Mouse (Mus musculus) ES-E14 (cell line): ENCODE results near the gene Topbp1. TPM values are rescaled to one million over a fixed set of nuclear protein-coding genes. Genes with fewer than 3 reads are reported as not detected.

ENCODE experiments used
- DNase-seq: peaks from one replicate; pipeline ENCODE4 v3.0.0-alpha.2; 2013; ENCODE audit warnings: low read depth, low spot score
- H3K27ac ChIP-seq: 2 replicates; pipeline ENCODE4 v1.5.1; 2012; ENCODE audit warnings: low read depth, mild to moderate bottlenecking, low read length, moderate library complexity, mixed read lengths; ENCODE audit not compliant: poor library complexity, insufficient read depth, severe bottlenecking
- H3K36me3 ChIP-seq: 2 replicates; pipeline ENCODE4 v1.6.1; 2012; ENCODE audit warnings: mild to moderate bottlenecking, low read length, moderate library complexity, mixed read lengths; ENCODE audit not compliant: control insufficient read depth, poor library complexity, insufficient read depth, severe bottlenecking
- H3K4me1 ChIP-seq, 2 experiments: fragments of 150-350 bp in 1 of 2; sonication (generic) in 1 of 2; 2 replicates each; pipeline ENCODE4 v1.6.1; 2012; ENCODE audit warnings: low read length in 2 of 2, mild to moderate bottlenecking in 1 of 2, mixed read lengths in 1 of 2; ENCODE audit not compliant: control insufficient read depth in 2 of 2, insufficient read depth in 2 of 2, poor library complexity in 1 of 2
- H3K4me3 ChIP-seq, 2 experiments: fragments of 150-350 bp in 1 of 2; sonication (generic) in 1 of 2; 2 replicates each; pipeline ENCODE4 v1.5.1; 2012; ENCODE audit warnings: low read length in 2 of 2, low read depth in 1 of 2, mild to moderate bottlenecking in 1 of 2, mixed read lengths in 1 of 2; ENCODE audit not compliant: insufficient read depth in 1 of 2, poor library complexity in 1 of 2, severe bottlenecking in 1 of 2
- H3K9ac ChIP-seq: 2 replicates; pipeline ENCODE4 v1.6.1; 2012; ENCODE audit warnings: low read depth, mild to moderate bottlenecking, low read length, mixed read lengths; ENCODE audit not compliant: poor library complexity, insufficient read depth, severe bottlenecking
- H3K9me3 ChIP-seq: fragments of 150-350 bp; sonication (generic); 2 replicates; pipeline ENCODE4 v1.6.1; 2012; ENCODE audit warnings: low read depth, mild to moderate bottlenecking, low read length; ENCODE audit not compliant: control insufficient read depth, insufficient read depth
- CHD2 ChIP-seq: IDR thresholded peaks from 2 replicates; pipeline ENCODE4 v1.6.1; 2014; ENCODE audit warnings: mild to moderate bottlenecking, low read depth, low read length, inconsistent platforms
- HCFC1 ChIP-seq: IDR thresholded peaks from 2 replicates; pipeline ENCODE4 v1.6.1; 2012; ENCODE audit warnings: low read length, inconsistent platforms, borderline replicate concordance; ENCODE audit not compliant: insufficient read depth
- MAFK ChIP-seq: IDR thresholded peaks from 2 replicates; pipeline ENCODE4 v1.6.1; 2014; ENCODE audit warnings: mild to moderate bottlenecking, low read depth, low read length, inconsistent platforms; ENCODE audit not compliant: insufficient read depth
- ZC3H11A ChIP-seq: IDR thresholded peaks from 2 replicates; pipeline ENCODE4 v1.6.1; 2012; ENCODE audit warnings: low read depth, mild to moderate bottlenecking, inconsistent platforms, low read length, borderline replicate concordance
- ZNF384 ChIP-seq: IDR thresholded peaks from 2 replicates; pipeline ENCODE4 v1.6.1; 2012; ENCODE audit warnings: low read depth, low read length, inconsistent platforms
- in situ Hi-C, 2 experiments: fragments of 600-800 bp; cut with MboI; formaldehyde crosslinking; loops; one replicate each; pipeline ENCODE4 v1.15.1; 2025; ENCODE audit warnings: low sequenced_read_pairs in 2 of 2, inconsistent platforms in 1 of 2; ENCODE audit not compliant: unreplicated experiment in 2 of 2
- total RNA-seq: library from RNA; depleted of rRNA; stranded (reverse); fragments of 300-350 nt; gene quantifications from 2 replicates; pipeline ENCODE4 v1.2.3, GENCODE M21; 2012; rRNA removed

Gene Topbp1
- 104 and 120 TPM in 2 replicates for total RNA-seq

DNA sequence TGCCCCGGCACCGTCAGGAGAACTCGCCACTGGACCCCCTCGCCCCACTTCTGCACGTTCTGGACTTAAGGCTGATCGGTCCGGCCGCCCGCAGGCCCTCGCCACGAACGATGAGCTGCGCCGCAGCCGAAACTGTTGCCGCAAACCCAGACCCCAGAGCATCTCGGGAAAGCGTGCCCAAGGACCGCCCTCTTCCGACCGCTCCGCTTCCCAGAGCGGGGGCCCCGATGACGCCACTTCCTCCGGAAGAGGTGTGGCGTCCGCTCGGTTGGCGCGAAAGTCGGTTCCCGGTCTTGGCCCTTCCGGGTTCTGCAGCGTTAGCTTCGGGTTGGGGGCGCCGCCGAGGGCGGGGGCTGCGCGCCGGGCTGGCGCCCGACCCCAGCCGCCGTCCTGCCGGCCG, at the start of gene Topbp1, which contains the start of gene 1300017J02Rik:
Gene Topbp1 (plus strand): TSS at position 289 of the 400 bp plus-strand sequence.
Gene 1300017J02Rik (minus strand): TSS at position 156 of the 400 bp plus-strand sequence.
- DNase-seq, result peak; percentile 89
- peak within 1 kb of the TSS; percentile 98 for H3K9ac ChIP-seq
- TF ChIP-seq HCFC1, result peak; percentile 73; the same call in 1 of the 2 replicates
- TF ChIP-seq ZNF384, result no peak
- no peaks in the 10 kb centered on the region for H3K9me3 ChIP-seq
- peak within 1 kb of the TSS; percentile 84 for H3K27ac ChIP-seq
- peaks cover 15% of the 10 kb centered on the region for H3K36me3 ChIP-seq
- in situ Hi-C loops, result loop anchor here in 1 of 2 experiments (5.0 kb wide), 2 partner anchors 37 to 78 kb away; no protein-coding TSS in a partner anchor
- H3K4me3 ChIP-seq, result peak within 1 kb of the TSS; percentile 93 to 99
- H3K4me1 ChIP-seq, result peaks cover 0 to 8% of the 10 kb centered on the region in 2 experiments; a peak in 2 of 4 replicates

DNA sequence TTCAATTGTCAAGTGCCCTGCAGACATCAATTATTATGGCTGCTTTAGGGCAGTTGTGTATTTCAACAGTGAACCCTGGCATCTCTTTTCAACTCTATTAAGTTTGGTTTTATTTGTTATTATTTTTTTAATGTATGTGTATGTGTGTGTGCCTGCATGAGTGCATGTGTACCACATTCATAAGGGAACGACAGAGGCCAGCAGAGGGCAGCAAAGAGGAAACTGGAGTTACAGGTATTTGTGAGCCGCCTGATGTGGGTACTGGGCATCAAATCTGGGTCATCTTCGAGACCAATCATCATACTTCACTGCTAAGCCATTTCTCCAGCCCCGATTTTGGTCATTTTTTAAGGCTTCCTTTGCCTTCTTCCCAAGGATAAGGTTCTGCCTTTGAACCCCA, 39.2 kb upstream of the Topbp1 start:
- TF ChIP-seq MAFK (no peak), ZC3H11A (no peak), HCFC1 (no peak), ZNF384 (no peak), CHD2 (no peak)
- Histone ChIP-seq H3K4me1 (no peaks in the 10 kb centered on the region), H3K27ac (no peak overlapping the region), H3K36me3 (no peaks in the 10 kb centered on the region), H3K4me3 (no peak overlapping the region), H3K9ac (no peak overlapping the region), H3K9me3 (no peaks in the 10 kb centered on the region)
- in situ Hi-C loops, result no loop called here
- DNase-seq, result peak; percentile 22

DNA sequence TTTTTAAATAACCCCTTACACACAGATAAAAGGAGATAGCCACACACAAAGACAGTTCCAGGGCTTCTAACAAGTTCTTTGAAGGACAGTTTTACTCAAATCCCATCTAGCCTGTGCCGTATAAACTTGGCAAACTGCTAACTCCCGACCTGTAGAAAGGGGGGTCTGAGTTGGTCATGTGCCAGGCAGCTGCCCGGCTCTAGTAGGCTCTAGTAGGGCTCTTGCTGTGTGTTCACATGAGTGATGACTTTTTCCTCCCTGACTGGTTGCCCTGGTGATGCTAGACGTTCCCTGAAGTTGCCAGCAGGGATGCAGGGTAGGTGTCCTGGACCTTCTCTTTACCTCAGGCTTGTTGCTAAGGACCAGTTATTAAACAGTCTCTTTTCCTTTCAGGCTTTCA, 33.9 kb upstream of the Topbp1 start:
- no peak overlapping the region for H3K27ac ChIP-seq
- no peaks in the 10 kb centered on the region for H3K9me3 ChIP-seq
- in situ Hi-C loops, result no loop called here

DNA sequence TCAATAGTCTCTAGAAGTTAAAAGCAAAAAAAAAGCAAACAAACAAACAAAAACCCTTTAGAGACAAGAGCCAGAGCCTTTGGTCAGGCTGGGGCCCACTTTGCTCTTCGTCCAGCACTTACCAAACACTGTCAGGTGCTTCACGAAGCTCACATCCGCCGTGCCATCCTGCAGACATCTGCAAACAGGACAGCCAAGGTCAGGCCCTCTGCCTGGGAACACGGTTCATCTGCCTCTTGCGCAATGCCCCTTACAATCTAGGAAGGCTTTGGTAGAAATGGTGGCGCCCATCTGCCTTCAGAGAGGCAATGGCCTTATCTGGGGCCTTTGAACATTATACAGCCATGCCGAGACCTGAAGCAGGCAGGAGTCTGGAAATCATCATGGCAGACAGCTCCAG, 30.2 kb upstream of the Topbp1 start:
- H3K4me3 ChIP-seq, result no peak overlapping the region
- no peak overlapping the region for H3K9ac ChIP-seq
- H3K9me3 ChIP-seq, result no peaks in the 10 kb centered on the region
- H3K36me3 ChIP-seq, result no peaks in the 10 kb centered on the region
- TF ChIP-seq HCFC1 (no peak), MAFK (no peak), CHD2 (no peak)
- DNase-seq, result no peak
- H3K4me1 ChIP-seq, result no peaks in the 10 kb centered on the region
- H3K27ac ChIP-seq, result no peak overlapping the region
- in situ Hi-C loops, result no loop called here

More for the DNA sequence above, 33.9 kb upstream of the Topbp1 start:
- TF ChIP-seq MAFK (no peak), ZC3H11A (no peak), ZNF384 (no peak), HCFC1 (no peak), CHD2 (no peak)
- Histone ChIP-seq H3K4me3 (no peak overlapping the region), H3K4me1 (no peaks in the 10 kb centered on the region), H3K36me3 (no peaks in the 10 kb centered on the region), H3K9ac (no peak overlapping the region)
- DNase-seq, result no peak

DNA sequence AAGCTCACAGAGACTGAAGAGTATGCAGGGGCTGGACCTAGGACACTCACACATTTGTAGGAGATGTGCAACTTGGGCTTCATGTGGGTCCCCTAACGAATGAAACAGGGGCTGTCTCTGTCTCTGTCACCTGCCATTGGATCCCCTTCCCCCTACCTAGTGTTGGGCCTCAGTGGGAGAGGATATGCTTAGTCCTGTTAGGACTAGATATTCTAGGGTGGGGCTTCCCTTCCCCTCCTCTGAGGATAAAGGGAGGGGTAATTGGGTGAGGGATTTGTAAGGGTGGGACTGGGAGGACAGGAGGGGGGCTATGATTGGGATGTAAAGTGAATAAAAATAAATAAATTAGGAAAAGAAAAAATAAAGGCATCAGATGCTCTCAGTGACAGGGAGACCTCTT, 29.3 kb upstream of the Topbp1 start:
- Histone ChIP-seq H3K9me3 (no peaks in the 10 kb centered on the region), H3K27ac (no peak overlapping the region), H3K4me3 (no peak overlapping the region), H3K36me3 (no peaks in the 10 kb centered on the region), H3K9ac (no peak overlapping the region), H3K4me1 (no peaks in the 10 kb centered on the region)
- no peak for DNase-seq
- in situ Hi-C loops, result no loop called here
- TF ChIP-seq CHD2 (no peak), HCFC1 (no peak)
